Mouse (Mus musculus): ENCODE results near the gene Abca2.

Gene Abca2

GRCm38 (mm10) chr2:25492988-25493387 is 64.5 kb downstream of the Abca2 start:
- DNase-seq (ENCODE audit: extremely low spot score, low read depth, low spot score), result no peak

DNA sequence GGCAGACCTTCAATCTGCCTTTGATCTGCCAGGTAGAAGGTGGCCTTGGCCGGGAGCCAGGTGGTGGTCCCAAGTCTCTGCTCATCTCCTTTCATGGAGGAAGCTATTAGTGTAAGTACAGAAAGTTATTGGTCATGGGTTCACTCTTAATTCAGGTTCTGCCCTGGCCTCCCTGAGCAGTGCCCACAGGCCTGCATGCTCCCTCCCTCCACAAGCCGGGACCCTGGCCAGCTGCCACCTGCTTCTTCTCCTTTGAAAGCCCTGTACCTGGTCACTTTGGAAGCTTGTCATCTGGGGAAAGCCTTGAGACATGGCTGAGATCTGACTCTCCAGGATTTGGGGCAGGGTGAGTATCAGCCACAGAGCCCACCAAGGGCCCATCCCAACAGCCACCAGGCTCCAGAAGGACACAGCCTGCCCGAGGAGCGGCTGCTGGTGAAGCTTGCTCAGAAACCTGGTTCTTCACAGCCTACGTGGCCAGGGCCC is 65.0 kb downstream of the Abca2 start, which contains the start of gene Lcn12:
Gene Lcn12, minus strand, starts transcription at position 436 of the 486 bp plus-strand sequence.
- DNase-seq (ENCODE audit: extremely low spot score, low read depth, low spot score), result no peak

DNA sequence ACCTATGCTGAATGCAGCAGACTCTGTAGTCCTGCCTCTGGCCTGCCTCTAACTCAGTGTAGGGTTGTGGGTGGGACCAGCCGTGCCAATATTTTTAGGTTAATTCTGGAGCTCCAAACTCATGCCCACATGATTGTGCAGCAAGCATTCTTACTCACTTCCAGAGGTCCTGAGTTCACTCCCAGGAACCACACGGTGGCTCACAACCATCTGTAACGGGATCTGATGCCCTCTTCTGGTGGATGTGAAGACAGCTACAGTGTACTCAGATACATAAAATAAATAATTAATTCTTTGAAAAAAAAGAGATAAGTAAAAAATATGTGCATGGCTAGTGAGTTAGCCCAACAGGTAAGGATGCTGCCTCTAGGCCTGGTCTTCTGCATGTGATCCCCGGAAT is 68.0 kb downstream of the Abca2 start:
- no peak for DNase-seq (ENCODE audit: extremely low spot score, low read depth, low spot score)
